Mouse (Mus musculus): ENCODE results near the gene Hist3h2ba. TPM values are rescaled to one million over a fixed set of nuclear protein-coding genes. Genes with fewer than 3 reads are reported as not detected.

The Hist3h2ba gene
- total and polyA plus RNA-seq, 2 experiments from 2014 or later = 114 to 1,117 TPM

- no peak overlapping the region for H3K9ac ChIP-seq (replicated peaks; ENCODE audit: low read length, poor library complexity, severe bottlenecking)
- no peaks in the 10 kb centered on the region for H3K27me3 ChIP-seq (ENCODE audit: insufficient read depth, low read length)
- WGBS = 82% methylated on average over 1 of the region's 1 CpGs
- no peaks in the 10 kb centered on the region for H3K36me3 ChIP-seq (ENCODE audit: insufficient read depth, low read length)
- H3K27ac ChIP-seq (ENCODE audit: low read depth, low read length) = no peak overlapping the region
- no peaks in the 10 kb centered on the region for H3K4me1 ChIP-seq (ENCODE audit: insufficient read depth, low read length)
- no peak overlapping the region for H3K4me2 ChIP-seq (ENCODE audit: low read depth, low read length, poor library complexity, severe bottlenecking)
- ATAC-seq (ENCODE audit: low FRiP score) = no peak
- no peak for TF ChIP-seq CTCF (IDR thresholded peaks at IDR 0.05)
- no peak overlapping the region for H3K4me3 ChIP-seq (ENCODE audit: low read depth, low read length)
- DNase-seq (ENCODE audit: low spot score) = no peak
- H3K9me3 ChIP-seq (ENCODE audit: low read length) = no peaks in the 10 kb centered on the region
Observed at GRCm38 (mm10) chr11:58913776-58914175, 34.9 kb upstream of the Hist3h2ba start.

GRCm38 (mm10) chr11:58914461-58915028 lies 34.2 kb upstream of the Hist3h2ba start:
- Histone ChIP-seq H3K9ac (replicated peaks; ENCODE audit: low read length, poor library complexity, severe bottlenecking) (0 out of 2 replicates have a peak overlapping the region, but pooled peaks have one; percentile 9), H3K27ac (ENCODE audit: low read depth, low read length) (no peak overlapping the region), H3K4me1 (ENCODE audit: insufficient read depth, low read length) (no peaks in the 10 kb centered on the region), H3K4me2 (ENCODE audit: low read depth, low read length, poor library complexity, severe bottlenecking) (peak overlapping the region; percentile 44), H3K36me3 (ENCODE audit: insufficient read depth, low read length) (no peaks in the 10 kb centered on the region), H3K4me3 (ENCODE audit: low read depth, low read length) (peak overlapping the region; percentile 20), H3K27me3 (ENCODE audit: insufficient read depth, low read length) (no peaks in the 10 kb centered on the region), H3K9me3 (ENCODE audit: low read length) (no peaks in the 10 kb centered on the region)
- ATAC-seq (ENCODE audit: low FRiP score) = no peak
- peak; percentile 70 for DNase-seq (ENCODE audit: low spot score)
- peak; percentile 86 for TF ChIP-seq CTCF (IDR thresholded peaks at IDR 0.05)
- 17% methylated on average over 17 of the region's 17 CpGs for WGBS

- Histone ChIP-seq H3K4me2 (ENCODE audit: low read depth, low read length, poor library complexity, severe bottlenecking) (no peak overlapping the region), H3K9me3 (ENCODE audit: low read length) (no peaks in the 10 kb centered on the region), H3K36me3 (ENCODE audit: insufficient read depth, low read length) (no peaks in the 10 kb centered on the region), H3K4me1 (ENCODE audit: insufficient read depth, low read length) (no peaks in the 10 kb centered on the region), H3K4me3 (ENCODE audit: low read depth, low read length) (no peak overlapping the region), H3K27me3 (ENCODE audit: insufficient read depth, low read length) (no peaks in the 10 kb centered on the region), H3K27ac (ENCODE audit: low read depth, low read length) (no peak overlapping the region), H3K9ac (replicated peaks; ENCODE audit: low read length, poor library complexity, severe bottlenecking) (no peak overlapping the region)
- no peak for ATAC-seq (ENCODE audit: low FRiP score)
- TF ChIP-seq CTCF (IDR thresholded peaks at IDR 0.05) = peak; percentile 50
- 59% methylated on average over 14 of the region's 14 CpGs for WGBS
- DNase-seq (ENCODE audit: low spot score) = peak; percentile 29
Observed at GRCm38 (mm10) chr11:58916879-58917744, 31.6 kb upstream of the Hist3h2ba start.

- no peaks in the 10 kb centered on the region for H3K4me1 ChIP-seq (ENCODE audit: insufficient read depth, low read length)
- no peaks in the 10 kb centered on the region for H3K36me3 ChIP-seq (ENCODE audit: insufficient read depth, low read length)
- ATAC-seq (ENCODE audit: low FRiP score) = no peak
- no peak within 1 kb of the TSS for H3K9ac ChIP-seq (replicated peaks; ENCODE audit: low read length, poor library complexity, severe bottlenecking)
- H3K9me3 ChIP-seq (ENCODE audit: low read length) = no peaks in the 10 kb centered on the region
- 83% methylated on average over 12 of the region's 12 CpGs for WGBS
- TF ChIP-seq CTCF (IDR thresholded peaks at IDR 0.05) = no peak
- H3K27ac ChIP-seq (ENCODE audit: low read depth, low read length) = no peak within 1 kb of the TSS
- H3K4me2 ChIP-seq (ENCODE audit: low read depth, low read length, poor library complexity, severe bottlenecking) = no peak within 1 kb of the TSS
- no peak within 1 kb of the TSS for H3K4me3 ChIP-seq (ENCODE audit: low read depth, low read length)
- no peaks in the 10 kb centered on the region for H3K27me3 ChIP-seq (ENCODE audit: insufficient read depth, low read length)
- no peak for DNase-seq (ENCODE audit: low spot score)
Observed at GRCm38 (mm10) chr11:58917745-58918366, 30.9 kb upstream of the Hist3h2ba start, which contains the start of gene Btnl10. Btnl10 (plus strand) TSS chr11:58917908.

- ATAC-seq (ENCODE audit: low FRiP score) (no peak), DNase-seq (ENCODE audit: low spot score) (no peak)
- Histone ChIP-seq H3K36me3 (ENCODE audit: insufficient read depth, low read length) (no peaks in the 10 kb centered on the region), H3K4me1 (ENCODE audit: insufficient read depth, low read length) (no peaks in the 10 kb centered on the region), H3K4me3 (ENCODE audit: low read depth, low read length) (no peak overlapping the region), H3K27ac (ENCODE audit: low read depth, low read length) (no peak overlapping the region), H3K9me3 (ENCODE audit: low read length) (no peaks in the 10 kb centered on the region), H3K9ac (replicated peaks; ENCODE audit: low read length, poor library complexity, severe bottlenecking) (no peak overlapping the region), H3K27me3 (ENCODE audit: insufficient read depth, low read length) (no peaks in the 10 kb centered on the region), H3K4me2 (ENCODE audit: low read depth, low read length, poor library complexity, severe bottlenecking) (no peak overlapping the region)
- no peak for TF ChIP-seq CTCF (IDR thresholded peaks at IDR 0.05)
- 81% methylated on average over 5 of the region's 5 CpGs for WGBS
Observed at GRCm38 (mm10) chr11:58918759-58919158, 30.0 kb upstream of the Hist3h2ba start.

- H3K9me3 ChIP-seq (ENCODE audit: low read length) = no peaks in the 10 kb centered on the region
- H3K27me3 ChIP-seq (ENCODE audit: insufficient read depth, low read length) = no peaks in the 10 kb centered on the region
- no peak for DNase-seq (ENCODE audit: low spot score)
- H3K27ac ChIP-seq (ENCODE audit: low read depth, low read length) = no peak overlapping the region
- H3K4me3 ChIP-seq (ENCODE audit: low read depth, low read length) = no peak overlapping the region
- H3K36me3 ChIP-seq (ENCODE audit: insufficient read depth, low read length) = no peaks in the 10 kb centered on the region
- no peak for ATAC-seq (ENCODE audit: low FRiP score)
- no peak overlapping the region for H3K9ac ChIP-seq (replicated peaks; ENCODE audit: low read length, poor library complexity, severe bottlenecking)
- H3K4me2 ChIP-seq (ENCODE audit: low read depth, low read length, poor library complexity, severe bottlenecking) = no peak overlapping the region
- WGBS = 79% methylated on average over 9 of the region's 9 CpGs
- TF ChIP-seq CTCF (IDR thresholded peaks at IDR 0.05) = 0 out of 2 replicates have a peak, but pooled peaks have one; percentile 9
- no peaks in the 10 kb centered on the region for H3K4me1 ChIP-seq (ENCODE audit: insufficient read depth, low read length)
Observed at GRCm38 (mm10) chr11:58922420-58922819, 26.3 kb upstream of the Hist3h2ba start.
